Mouse (Mus musculus) kidney, embryonic 16.5 days (tissue): ENCODE results near the gene Cdh13. TPM values are rescaled to one million over a fixed set of nuclear protein-coding genes. Genes with fewer than 3 reads are reported as not detected.

ENCODE experiments used
- ATAC-seq: fragments of 200-750 bp; cut with Nextera tagmentation; 2 replicates; pipeline ENCODE4 v1.8.0; 2017; ENCODE audit warnings: moderate TSS enrichment; ENCODE audit not compliant: low FRiP score, low TSS enrichment
- H3K27ac ChIP-seq: fragments of 300-500 bp; sonication (generic); 2 replicates; pipeline ENCODE4 v1.5.1; 2014; ENCODE audit warnings: low read length
- H3K27me3 ChIP-seq: fragments of 300-500 bp; sonication (generic); 2 replicates; pipeline ENCODE4 v1.6.1; 2014; ENCODE audit warnings: low read length, control low read depth, mixed read lengths; ENCODE audit not compliant: insufficient read depth
- H3K36me3 ChIP-seq: fragments of 300-500 bp; sonication (generic); 2 replicates; pipeline ENCODE4 v1.6.1; 2014; ENCODE audit warnings: low read length, control low read depth, mixed read lengths; ENCODE audit not compliant: insufficient read depth
- H3K4me1 ChIP-seq: fragments of 300-500 bp; sonication (generic); 2 replicates; pipeline ENCODE4 v1.6.1; 2014; ENCODE audit warnings: low read length, control low read depth, mixed read lengths; ENCODE audit not compliant: insufficient read depth
- H3K4me2 ChIP-seq: fragments of 300-500 bp; sonication (generic); replicated peaks from 2 replicates; pipeline ENCODE4 v1.6.1; 2014; ENCODE audit warnings: low read depth, low read length
- H3K4me3 ChIP-seq: fragments of 300-500 bp; sonication (generic); 2 replicates; pipeline ENCODE4 v1.5.1; 2014; ENCODE audit warnings: mild to moderate bottlenecking, low read length
- H3K9ac ChIP-seq: fragments of 300-500 bp; sonication (generic); replicated peaks from 2 replicates; pipeline ENCODE4 v1.6.1; 2014; ENCODE audit warnings: low read length
- H3K9me3 ChIP-seq: fragments of 300-500 bp; sonication (generic); 2 replicates; pipeline ENCODE4 v1.6.1; 2016; ENCODE audit warnings: low read length, control low read depth
- WGBS: fragments of 180-500 bp; shearing (Covaris S2); extraction: QIAGEN DNeasy Blood & Tissue Kit; methylation state at CpG from one replicate; pipeline ENCODE4 v1.1.7; 2014; 5-methylcytosine and 5-hydroxymethylcytosine counted together
- polyA plus RNA-seq: library from polyadenylated mRNA; unstranded; fragments of >200 nt; fragmentation: Nextera tagmentation; extraction: Ambion mirVana; gene quantifications from 2 replicates; pipeline ENCODE4 v1.2.1, GENCODE M21; 2015

The Cdh13 gene
- polyA plus RNA-seq, 1 experiment from 2014 or later, result 2.0 TPM

DNA sequence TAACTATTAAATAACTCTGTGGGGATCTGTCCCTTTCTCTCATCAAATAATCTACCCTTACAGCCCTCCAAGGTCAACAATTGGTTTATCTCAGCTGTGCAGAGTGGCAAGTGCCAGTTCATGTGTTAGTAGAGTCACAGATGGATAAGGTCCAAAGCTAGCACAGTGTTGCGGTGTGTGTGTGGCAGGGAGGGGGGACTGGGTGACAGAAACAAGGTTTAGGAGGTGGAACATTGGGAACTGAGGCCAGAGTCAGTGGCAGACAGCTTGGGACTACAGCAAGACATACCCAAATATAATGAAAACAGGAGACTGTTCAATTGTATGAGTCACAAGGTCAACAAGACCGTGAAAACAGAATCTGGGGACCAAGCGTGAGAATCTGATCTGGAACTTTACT is 171.7 kb downstream of the Cdh13 start:
- no peak for ATAC-seq
- 67% methylated on average over 3 of the region's 3 CpGs for WGBS
- H3K9ac ChIP-seq, result no peak overlapping the region

DNA sequence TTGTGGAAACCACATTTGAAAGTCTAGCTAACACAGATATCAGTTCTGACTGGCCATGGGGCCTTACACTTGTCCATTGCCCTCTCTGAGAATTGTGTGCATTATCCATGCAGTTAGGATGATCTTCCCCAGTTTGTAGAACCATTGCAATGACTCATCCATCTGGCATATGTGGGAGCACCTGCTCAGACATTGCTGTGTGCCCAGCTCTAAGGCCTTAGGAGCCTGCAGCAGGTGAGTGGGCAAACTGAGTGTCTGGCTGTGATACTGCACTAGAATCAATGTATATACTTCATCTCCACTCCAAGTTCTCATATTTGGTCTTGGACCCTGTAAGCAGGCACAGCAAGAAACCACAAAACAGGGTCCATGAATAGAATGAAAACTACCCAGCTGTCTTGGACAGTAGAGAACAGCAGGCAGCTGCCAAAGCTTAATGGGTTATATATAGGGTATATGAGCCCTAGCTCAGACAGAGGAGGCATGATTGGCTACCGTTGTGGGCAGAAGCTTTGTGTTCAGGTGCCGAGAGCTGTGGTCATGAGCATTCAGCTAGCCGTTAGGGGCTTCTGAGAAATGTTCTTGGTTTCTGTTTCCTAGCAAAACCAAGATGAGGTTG is 181.9 kb downstream of the Cdh13 start:
- no peak for ATAC-seq
- no peak overlapping the region for H3K9ac ChIP-seq
- 86% methylated on average over 3 of the region's 3 CpGs for WGBS
- H3K4me2 ChIP-seq, result no peak overlapping the region
- no peaks in the 10 kb centered on the region for H3K36me3 ChIP-seq
- H3K27ac ChIP-seq, result no peak overlapping the region
- no peaks in the 10 kb centered on the region for H3K9me3 ChIP-seq
- no peaks in the 10 kb centered on the region for H3K27me3 ChIP-seq
- no peak overlapping the region for H3K4me3 ChIP-seq
- H3K4me1 ChIP-seq, result no peaks in the 10 kb centered on the region

More for the DNA sequence above, 171.7 kb downstream of the Cdh13 start:
- Histone ChIP-seq H3K9me3 (no peaks in the 10 kb centered on the region), H3K4me2 (no peak overlapping the region), H3K4me3 (no peak overlapping the region), H3K4me1 (no peaks in the 10 kb centered on the region), H3K27me3 (no peaks in the 10 kb centered on the region), H3K36me3 (no peaks in the 10 kb centered on the region), H3K27ac (no peak overlapping the region)

DNA sequence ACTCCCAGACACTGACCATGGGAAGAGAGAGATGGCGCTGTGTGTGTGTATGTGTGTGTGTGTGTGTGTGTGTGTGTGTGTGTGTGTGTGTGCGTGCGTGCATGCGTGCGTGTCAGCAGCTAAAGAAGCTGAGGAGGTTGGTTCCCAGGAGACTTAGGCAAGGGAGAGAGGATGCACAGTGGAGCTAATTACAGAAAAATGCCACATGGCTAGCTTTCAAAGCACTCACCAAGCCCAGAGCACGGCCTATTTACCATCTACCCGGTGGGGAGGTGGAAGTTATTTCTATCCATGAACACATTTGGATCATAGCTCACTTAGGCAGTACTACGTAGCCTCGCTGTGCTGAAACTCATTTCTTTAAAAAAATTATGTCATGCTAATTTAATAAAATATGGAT is 194.1 kb downstream of the Cdh13 start:
- H3K27me3 ChIP-seq, result no peaks in the 10 kb centered on the region
- no peak overlapping the region for H3K9ac ChIP-seq
- H3K27ac ChIP-seq, result no peak overlapping the region
- no peak overlapping the region for H3K4me3 ChIP-seq
- no peak for ATAC-seq
- H3K4me1 ChIP-seq, result no peaks in the 10 kb centered on the region
- WGBS, result 89% methylated on average over 9 of the region's 9 CpGs
- H3K9me3 ChIP-seq, result no peaks in the 10 kb centered on the region
- no peaks in the 10 kb centered on the region for H3K36me3 ChIP-seq
- no peak overlapping the region for H3K4me2 ChIP-seq

DNA sequence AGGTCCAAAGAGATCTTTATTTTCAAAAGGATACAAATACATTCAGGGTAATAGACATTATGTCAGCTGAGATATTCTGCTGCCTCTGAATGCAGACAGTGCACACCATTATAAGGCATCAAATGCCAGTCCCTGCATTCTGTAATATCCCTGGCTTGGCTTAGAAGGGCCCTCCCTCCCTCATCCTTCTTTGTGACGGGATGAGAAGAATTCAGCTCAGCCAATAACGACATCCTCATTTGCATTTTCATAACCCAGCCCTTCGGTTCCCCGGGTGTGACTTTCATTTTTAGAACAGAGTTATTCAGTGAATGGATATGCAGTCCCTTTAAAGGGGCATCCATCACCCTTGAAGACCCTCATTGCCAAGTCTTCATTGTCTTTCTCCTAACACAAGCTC is 205.2 kb downstream of the Cdh13 start:
- Histone ChIP-seq H3K9ac (no peak overlapping the region), H3K4me3 (no peak overlapping the region), H3K4me2 (no peak overlapping the region), H3K27me3 (no peaks in the 10 kb centered on the region), H3K4me1 (no peaks in the 10 kb centered on the region), H3K27ac (no peak overlapping the region), H3K9me3 (no peaks in the 10 kb centered on the region), H3K36me3 (no peaks in the 10 kb centered on the region)
- 71% methylated on average over 4 of the region's 4 CpGs for WGBS
- ATAC-seq, result no peak

DNA sequence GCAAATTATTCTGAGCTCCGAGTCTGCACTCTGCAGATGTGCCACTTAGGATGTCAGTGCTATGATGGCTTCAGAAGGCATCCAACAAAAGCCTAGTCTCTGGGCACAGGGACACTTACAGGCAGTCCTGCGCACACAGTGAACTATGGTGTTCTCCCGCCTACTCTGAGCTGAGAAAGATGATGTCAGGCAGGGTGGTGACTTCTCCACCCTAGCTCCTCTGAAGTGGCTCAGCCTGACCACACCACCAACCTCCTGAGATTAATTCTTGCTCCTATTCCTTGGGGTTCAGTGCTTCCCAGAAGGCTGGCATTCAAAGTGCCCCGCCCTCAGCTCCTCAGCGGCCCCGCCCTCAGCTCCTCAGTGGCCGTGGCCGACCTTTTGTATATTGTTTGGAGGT is 219.0 kb downstream of the Cdh13 start:
- H3K27me3 ChIP-seq, result no peaks in the 10 kb centered on the region
- no peak overlapping the region for H3K4me3 ChIP-seq
- WGBS, result 76% methylated on average over 8 of the region's 8 CpGs
- no peak overlapping the region for H3K9ac ChIP-seq
- peak; percentile 65; the same call in 1 of the 2 replicates for ATAC-seq
- H3K4me2 ChIP-seq, result no peak overlapping the region
- no peaks in the 10 kb centered on the region for H3K36me3 ChIP-seq
- no peak overlapping the region for H3K27ac ChIP-seq
- H3K4me1 ChIP-seq, result no peaks in the 10 kb centered on the region
- H3K9me3 ChIP-seq, result no peaks in the 10 kb centered on the region

DNA sequence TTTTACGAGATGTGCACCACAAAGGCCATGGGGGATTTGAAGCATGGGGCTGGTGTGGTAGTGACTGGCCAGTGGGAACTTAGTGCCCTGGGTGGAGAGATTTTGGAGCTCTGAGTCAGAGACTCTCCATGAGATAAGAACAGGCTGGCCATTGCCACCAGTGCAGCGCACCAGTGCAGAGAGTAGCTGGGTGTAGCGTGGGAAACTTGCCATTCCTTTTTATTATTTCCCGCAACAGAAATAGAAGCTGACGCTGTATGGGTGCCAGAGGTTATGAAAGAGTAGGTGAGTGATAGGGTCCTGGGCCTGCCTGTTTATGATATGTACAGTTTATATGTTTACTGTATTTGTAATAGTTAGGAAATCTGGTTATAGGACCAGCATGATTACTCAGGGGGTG is 225.9 kb downstream of the Cdh13 start:
- ATAC-seq, result no peak
- peaks cover 7% of the 10 kb centered on the region; the same call in 1 of the 2 replicates for H3K4me1 ChIP-seq
- H3K27ac ChIP-seq, result no peak overlapping the region
- H3K36me3 ChIP-seq, result no peaks in the 10 kb centered on the region
- no peak overlapping the region for H3K9ac ChIP-seq
- no peaks in the 10 kb centered on the region for H3K9me3 ChIP-seq
- H3K4me2 ChIP-seq, result no peak overlapping the region
- no peak overlapping the region for H3K4me3 ChIP-seq
- WGBS, result 93% methylated on average over 5 of the region's 5 CpGs
- H3K27me3 ChIP-seq, result no peaks in the 10 kb centered on the region

DNA sequence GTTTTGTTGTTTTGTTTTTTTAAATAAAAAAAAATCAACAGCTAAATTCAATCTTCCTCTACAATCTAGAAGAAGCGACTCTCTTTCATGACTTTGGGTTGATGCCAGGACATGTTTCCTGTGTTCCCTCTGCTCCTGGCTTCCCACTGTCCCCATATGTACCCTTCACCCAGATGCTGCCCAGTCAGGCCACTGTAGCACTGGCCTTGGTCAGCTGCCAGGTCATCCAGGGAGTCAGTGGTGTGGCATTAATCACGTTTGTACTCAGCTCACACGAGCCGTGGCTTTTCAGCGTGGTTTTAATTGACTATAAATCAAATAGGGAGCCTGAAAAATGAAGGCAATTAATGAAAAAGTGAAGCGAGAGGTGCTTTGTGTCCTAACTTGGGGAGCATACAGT is 229.7 kb downstream of the Cdh13 start:
- ATAC-seq, result no peak
- no peak overlapping the region for H3K4me2 ChIP-seq
- no peak overlapping the region for H3K4me3 ChIP-seq
- no peaks in the 10 kb centered on the region for H3K27me3 ChIP-seq
- H3K9me3 ChIP-seq, result no peaks in the 10 kb centered on the region
- no peaks in the 10 kb centered on the region for H3K36me3 ChIP-seq
- no peak overlapping the region for H3K27ac ChIP-seq
- 11% methylated on average over 6 of the region's 6 CpGs for WGBS
- no peak overlapping the region for H3K9ac ChIP-seq
- peaks cover 12% of the 10 kb centered on the region; the same call in 1 of the 2 replicates for H3K4me1 ChIP-seq

DNA sequence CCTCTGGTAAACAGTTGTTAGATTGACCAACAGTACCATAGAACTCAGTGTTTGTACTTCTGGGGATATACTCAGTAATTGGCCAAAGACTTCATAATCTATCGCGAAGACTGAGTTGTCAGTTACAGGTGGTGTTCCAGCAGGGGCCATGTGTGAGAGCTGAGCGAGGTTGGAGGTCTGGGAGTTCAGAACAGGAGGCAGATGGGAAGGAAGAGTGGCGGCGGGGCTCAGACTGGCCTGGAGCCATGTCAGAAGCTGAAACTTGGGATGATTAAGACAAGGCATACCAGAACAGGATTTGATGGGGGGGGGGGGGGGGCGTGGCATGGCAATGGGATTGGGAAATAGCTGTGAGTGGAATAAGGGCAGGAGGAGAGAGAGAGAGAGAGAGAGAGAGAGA is 232.1 kb downstream of the Cdh13 start:
- Histone ChIP-seq H3K4me2 (no peak overlapping the region), H3K9me3 (no peaks in the 10 kb centered on the region), H3K36me3 (no peaks in the 10 kb centered on the region), H3K27ac (no peak overlapping the region), H3K4me3 (no peak overlapping the region), H3K9ac (no peak overlapping the region), H3K4me1 (peaks cover 18% of the 10 kb centered on the region; the same call in 1 of the 2 replicates), H3K27me3 (no peaks in the 10 kb centered on the region)
- no peak for ATAC-seq
- WGBS, result 88% methylated on average over 5 of the region's 6 CpGs

DNA sequence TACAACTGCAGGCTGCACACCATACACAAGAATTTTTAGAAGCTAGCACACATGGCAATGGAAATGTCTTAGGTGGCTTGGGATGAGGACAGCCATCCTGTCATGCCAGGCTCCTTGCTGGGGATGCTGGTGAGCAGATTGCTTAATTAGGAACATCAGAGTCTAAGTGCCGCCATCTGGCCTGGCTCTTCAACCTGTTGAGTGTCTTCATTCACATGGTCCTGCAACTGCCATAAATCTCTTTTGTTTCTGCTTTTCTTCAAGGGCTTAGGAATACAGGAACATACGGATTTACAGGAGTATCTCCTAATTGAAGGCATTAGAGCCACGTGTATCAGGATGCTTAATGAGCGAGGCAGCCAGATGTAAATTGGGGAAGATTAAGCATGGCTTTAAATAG is 233.5 kb downstream of the Cdh13 start:
- peaks cover 18% of the 10 kb centered on the region; the same call in 1 of the 2 replicates for H3K4me1 ChIP-seq

DNA sequence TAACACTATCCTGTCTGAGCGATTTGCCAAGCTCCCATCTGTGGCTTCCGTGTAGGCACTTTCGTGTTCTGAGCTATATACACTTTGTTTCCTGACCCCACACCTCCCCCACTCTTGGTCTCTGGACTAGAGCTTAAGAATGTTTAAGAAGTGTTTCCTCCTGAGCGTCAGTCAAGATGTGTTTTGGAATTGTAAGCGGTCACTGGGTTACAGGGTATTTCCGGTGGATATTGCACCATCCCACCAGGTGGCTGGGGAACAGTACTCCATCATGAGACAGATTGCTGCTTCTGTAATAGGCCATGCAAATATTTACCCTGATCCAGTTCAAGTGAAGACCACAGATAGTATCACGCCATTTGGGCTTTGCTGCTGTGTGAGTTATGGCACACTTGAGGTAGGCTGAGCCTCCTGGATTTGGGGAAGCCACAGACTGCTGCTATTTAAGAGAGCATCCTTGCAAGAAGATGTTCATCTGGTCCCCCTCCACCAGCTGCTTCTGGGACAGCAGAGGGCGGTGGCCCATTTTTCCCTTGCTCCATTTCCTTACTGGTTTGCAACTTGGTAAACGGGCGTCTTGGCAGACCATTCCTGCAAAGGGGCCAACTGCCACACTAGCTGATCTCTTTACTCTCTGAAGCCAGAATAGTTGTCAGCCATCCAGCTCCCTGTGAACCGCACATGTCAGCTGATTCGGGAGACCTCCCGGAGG is 234.7 kb downstream of the Cdh13 start:
- Histone ChIP-seq H3K36me3 (no peaks in the 10 kb centered on the region), H3K9me3 (no peaks in the 10 kb centered on the region), H3K27ac (no peak overlapping the region), H3K4me3 (no peak overlapping the region), H3K27me3 (no peaks in the 10 kb centered on the region), H3K9ac (no peak overlapping the region), H3K4me1 (peaks cover 18% of the 10 kb centered on the region; the same call in 1 of the 2 replicates), H3K4me2 (no peak overlapping the region)
- ATAC-seq, result no peak; the same call in 1 of the 2 replicates
- 51% methylated on average over 13 of the region's 13 CpGs for WGBS

More for the DNA sequence above, 233.5 kb downstream of the Cdh13 start:
- Histone ChIP-seq H3K36me3 (no peaks in the 10 kb centered on the region), H3K4me2 (no peak overlapping the region), H3K9ac (no peak overlapping the region), H3K27me3 (no peaks in the 10 kb centered on the region), H3K9me3 (no peaks in the 10 kb centered on the region), H3K27ac (no peak overlapping the region), H3K4me3 (no peak overlapping the region)
- WGBS, result 51% methylated on average over 4 of the region's 4 CpGs
- no peak for ATAC-seq
